Mouse (Mus musculus) brain, adult 2 months (tissue): Measurements from ENCODE around the gene Unc119b.
"Not testable (repeated sequence)": the region's sequence is repeated elsewhere in the genome, so short reads cannot be mapped to it uniquely, and the experiment has no call there.

Experiments used
- DNase-seq: peaks from one replicate; pipeline ENCODE4 v3.0.0; 2011; ENCODE audit warnings: low read depth, low spot score

Unc119b gene

GRCm38 (mm10) chr5:115134234-115135165 lies at the start of gene Unc119b:
TSS of gene Unc119b (minus strand) at chr5:115134975.
- peak; percentile 92 for DNase-seq

DNA sequence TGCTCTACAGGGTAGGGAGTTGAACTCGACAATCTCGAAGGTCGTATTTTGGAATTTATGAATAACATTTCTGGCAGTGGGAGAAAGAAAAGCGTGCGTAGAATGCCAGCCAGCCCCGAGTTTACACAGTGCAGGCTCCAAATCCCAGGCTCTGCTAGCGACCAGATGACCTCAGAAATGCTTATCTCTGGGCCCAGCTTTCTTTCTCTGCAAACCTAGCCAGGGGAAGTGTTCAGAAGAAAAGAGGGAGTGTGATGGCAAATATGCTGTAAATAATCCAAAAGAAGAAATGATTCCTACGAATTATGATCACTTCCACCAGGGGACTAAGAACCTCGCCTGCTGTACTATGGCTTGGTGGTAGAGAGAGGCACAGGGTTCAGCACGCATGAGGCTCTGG lies 48.7 kb upstream of the Unc119b start:
- no peak for DNase-seq

DNA sequence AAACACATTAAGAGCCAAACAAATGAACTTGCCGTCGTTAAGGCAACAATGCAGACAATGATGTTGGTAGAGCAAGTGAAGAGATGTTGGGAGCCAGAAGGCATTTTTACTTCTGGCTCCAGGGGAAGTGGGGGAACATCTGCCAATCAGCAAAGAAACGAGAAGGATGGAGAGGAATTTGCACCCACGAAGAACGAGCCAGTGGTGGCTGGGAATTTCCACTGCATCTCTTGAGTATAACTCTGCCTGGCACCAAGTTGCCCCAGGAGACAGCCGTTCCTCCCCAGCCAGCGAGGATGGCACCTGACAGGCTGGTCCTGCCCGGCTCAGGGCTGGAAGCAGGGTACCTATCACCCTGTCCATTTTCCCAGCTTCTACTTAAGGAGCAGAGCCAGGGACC lies 48.1 kb upstream of the Unc119b start:
- DNase-seq: peak; percentile 80

DNA sequence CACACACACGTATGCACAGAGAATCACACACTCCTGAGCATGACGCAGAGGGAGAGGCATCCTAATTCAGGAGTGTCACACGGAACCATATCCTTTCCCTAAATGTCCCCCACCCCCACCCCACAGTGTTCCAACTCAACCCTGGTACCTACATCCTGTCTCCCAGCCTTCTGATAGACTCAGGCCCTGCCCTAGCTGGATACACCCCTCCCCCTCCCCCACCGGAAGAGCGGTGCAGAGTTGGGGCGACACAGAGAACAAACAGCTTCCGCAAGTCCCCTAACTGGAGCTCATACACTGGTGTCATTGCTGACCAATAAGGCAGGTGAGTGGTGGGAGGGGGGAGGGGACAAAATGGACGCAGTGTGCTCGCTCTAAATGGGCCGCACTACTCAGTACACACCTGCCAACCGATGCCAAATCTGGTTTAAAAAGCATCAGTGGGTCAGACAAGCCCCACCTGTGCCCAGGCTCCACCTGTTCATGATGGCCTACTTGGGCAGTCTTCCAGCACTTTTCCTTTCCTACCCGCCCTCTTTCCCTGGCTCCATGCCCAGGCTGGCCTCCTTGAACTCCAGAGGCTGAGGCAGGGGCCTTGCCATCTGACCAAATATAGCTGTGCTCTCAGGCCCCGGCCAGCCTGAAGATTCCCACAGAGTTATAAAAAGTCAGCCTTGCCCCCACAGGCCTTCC lies 46.6 kb upstream of the Unc119b start:
- peak; percentile 88 for DNase-seq

- no peak for DNase-seq
Observed at GRCm38 (mm10) chr5:115179596-115179995, 44.8 kb upstream of the Unc119b start.

DNA sequence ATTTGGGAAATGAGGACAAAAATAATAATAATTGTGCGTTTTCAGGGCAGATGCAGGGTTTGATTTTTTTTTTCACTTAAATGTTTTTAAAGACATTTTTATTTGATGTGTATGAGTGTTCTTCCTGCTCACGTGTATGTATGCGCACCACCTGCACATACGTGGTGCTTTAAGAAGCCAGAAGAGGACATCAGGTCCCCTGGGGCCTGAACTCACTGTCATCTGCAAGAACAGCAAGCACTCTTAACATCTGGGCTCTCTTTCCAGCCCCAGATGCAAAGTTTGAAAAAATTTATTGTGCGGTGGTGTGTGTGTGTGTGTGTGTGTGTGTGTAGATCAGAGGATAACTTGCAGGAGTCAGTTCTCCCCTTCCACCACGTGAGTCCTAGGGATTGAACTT lies 43.1 kb upstream of the Unc119b start:
- no peak for DNase-seq

- DNase-seq: no peak
Observed at GRCm38 (mm10) chr5:115174554-115174953, 39.8 kb upstream of the Unc119b start.

- no peak for DNase-seq
Observed at GRCm38 (mm10) chr5:115170150-115170549, 35.4 kb upstream of the Unc119b start.

DNA sequence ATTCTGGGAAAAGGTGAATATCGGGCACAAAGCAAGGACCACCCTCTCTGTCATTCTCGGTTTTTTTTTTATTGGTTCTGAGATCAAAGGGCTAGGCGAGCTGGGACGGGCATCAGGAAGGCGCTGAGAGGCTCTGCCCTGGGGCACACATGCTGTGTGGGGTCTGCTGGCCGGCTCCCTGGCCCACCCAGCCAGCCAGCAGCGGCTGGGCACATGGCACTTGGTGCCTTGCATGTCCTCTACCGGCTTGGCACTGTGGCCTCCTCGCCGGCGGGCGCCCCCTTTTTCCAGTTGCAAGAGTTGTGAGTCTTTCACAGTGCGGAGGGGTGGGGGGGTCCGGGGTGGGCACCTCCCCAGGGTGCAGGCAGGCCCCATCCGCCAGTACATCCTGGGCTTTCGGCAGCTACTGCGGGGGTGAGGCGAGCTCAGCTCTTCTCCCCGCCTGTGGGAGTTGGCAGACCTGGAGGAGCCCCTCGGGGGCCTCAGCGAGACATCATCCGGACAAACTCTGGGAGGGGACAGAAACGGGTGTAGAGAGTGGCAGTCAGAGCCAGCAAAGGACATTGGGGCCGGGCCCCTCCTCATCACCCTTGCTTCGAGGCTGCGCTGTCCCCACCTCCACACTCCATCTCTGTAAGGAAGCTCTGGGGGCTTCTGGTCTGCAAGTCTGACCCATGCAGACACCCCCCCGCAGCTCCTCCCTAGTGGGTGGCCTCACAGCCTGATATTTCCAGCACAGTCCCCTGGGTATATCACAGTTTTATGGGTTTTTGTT lies 34.1 kb upstream of the Unc119b start:
- no peak for DNase-seq

DNA sequence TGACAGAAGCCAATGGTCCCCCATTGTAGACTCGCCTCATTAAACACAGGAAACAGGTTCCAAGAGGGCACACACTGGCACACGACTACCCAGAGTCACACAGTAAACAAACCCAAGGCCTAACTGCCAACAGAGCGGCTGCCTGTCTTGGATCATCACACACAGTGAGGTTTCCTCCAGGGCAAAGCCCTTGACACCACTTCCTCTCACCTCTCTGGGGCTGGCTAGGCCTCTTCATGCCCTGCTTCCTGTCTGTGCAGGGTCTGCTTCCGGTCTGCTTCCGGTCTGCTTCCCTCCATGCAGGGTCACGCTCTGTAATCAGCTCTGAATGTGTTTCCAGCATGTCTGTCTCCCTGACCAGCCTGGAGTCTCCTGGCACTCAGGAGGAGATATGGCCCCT lies 32.6 kb upstream of the Unc119b start:
- DNase-seq: no peak

GRCm38 (mm10) chr5:115166815-115167194 lies 32.0 kb upstream of the Unc119b start:
- DNase-seq: no peak

- DNase-seq: peak; percentile 66
Observed at GRCm38 (mm10) chr5:115165895-115166814, 31.4 kb upstream of the Unc119b start.

GRCm38 (mm10) chr5:115165351-115165750 lies 30.6 kb upstream of the Unc119b start:
- no peak for DNase-seq

DNA sequence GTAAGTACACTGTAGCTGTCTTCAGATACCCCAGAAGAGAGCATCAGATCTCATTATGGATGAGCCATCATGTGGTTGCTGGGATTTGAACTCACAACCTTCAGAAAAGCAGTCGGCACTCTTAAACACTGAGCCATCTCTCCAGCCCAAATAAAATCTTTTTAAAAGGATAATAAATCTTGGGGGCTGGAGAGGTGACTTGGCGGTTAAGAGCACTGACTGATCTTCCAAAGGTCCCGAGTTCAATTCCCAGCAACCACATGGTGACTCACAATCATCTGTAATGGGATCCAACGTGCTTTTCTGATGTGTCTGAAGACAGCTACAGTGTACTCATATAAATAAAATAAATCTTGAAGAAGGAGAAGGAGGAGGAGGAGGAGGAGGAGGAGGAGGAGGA lies 29.7 kb upstream of the Unc119b start:
- not testable (repeated sequence) for DNase-seq

- DNase-seq: peak; percentile 69
Observed at GRCm38 (mm10) chr5:115163563-115163962, 28.8 kb upstream of the Unc119b start.

DNA sequence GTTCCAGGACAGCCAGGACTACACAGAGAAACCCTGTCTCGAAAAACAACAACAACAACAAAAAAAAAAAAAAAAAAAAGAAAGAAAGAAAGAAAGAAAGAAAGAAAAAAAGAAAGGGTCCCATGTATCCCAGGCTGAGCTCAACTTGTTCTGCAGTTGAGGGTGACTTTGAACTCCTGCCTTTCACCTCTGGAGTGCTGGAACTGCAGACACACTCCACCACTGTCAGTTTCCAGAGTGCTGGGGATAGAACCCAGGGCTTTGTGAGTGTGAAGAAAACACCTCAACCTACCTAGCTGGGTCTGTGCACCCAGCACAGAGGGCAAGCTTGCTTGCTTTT lies 27.1 kb upstream of the Unc119b start:
- DNase-seq: not testable (repeated sequence)

GRCm38 (mm10) chr5:115161064-115161939 lies 26.5 kb upstream of the Unc119b start:
- DNase-seq: no peak

GRCm38 (mm10) chr5:115160655-115161054 lies 25.9 kb upstream of the Unc119b start:
- no peak for DNase-seq

DNA sequence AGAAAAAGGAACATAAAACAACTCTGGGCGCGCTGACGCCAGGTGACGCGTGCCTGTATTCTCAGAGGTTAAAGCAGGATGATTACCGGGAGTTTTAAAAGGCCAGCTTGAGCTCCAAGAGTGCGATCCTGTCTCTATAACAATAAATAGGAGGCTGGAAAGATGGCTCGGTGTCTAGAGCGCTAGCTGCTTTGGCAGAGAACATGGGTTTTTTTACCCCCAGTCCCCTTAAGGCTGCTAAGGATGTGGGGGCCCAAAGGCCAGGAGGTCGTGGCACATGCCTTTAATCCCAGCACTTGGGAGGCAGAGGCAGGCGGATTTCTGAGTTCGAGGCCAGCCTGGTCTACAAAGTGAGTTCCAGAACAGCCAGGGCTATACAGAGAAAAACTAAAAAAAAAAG lies 24.4 kb upstream of the Unc119b start:
- DNase-seq: no peak
